Mouse (Mus musculus) naive thymus-derived CD4-positive, alpha-beta T cell, adult 2 months (primary cell): ENCODE measurements around the gene Rgs6.

Experiments used
- DNase-seq: peaks from one replicate; pipeline ENCODE4 v3.0.0-alpha.2; 2011; ENCODE audit warnings: low read depth

The Rgs6 gene

DNA sequence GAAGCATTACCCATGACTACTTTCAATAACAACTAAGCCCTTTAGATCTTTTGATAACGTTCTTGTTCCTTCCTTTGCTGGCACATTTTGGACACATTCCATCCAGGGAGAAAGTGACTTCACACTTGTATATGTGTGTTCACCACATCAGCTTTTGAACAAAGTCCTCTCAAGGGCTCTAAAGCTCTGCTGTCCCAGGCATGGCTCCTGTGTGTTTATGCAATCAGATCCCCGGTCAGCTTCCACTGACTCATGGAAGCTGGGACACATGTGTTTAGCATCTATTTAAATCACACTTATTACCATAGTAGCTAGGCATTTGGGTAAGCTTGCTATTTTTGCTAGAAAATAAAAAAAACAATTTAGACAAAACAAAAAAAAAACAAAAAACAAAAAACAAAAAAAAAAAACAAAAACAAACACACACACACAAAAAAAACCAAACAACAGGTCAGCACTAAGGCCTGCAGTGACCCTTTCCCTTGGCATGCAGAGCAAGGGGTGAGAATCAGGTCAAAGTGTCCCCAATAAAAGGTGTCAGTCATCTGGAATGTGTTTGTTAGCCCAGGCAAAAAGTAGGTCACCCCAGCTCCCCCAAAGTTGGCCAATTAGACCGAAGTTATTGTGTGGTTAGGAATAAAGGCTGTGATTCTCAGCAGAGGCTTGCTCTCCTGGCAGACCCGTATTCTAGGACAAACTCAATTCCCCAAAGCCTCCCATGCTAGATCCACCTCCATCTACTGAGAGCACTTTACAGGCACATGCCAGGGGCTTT is 267.4 kb downstream of the Rgs6 start:
- DNase-seq, result no peak

DNA sequence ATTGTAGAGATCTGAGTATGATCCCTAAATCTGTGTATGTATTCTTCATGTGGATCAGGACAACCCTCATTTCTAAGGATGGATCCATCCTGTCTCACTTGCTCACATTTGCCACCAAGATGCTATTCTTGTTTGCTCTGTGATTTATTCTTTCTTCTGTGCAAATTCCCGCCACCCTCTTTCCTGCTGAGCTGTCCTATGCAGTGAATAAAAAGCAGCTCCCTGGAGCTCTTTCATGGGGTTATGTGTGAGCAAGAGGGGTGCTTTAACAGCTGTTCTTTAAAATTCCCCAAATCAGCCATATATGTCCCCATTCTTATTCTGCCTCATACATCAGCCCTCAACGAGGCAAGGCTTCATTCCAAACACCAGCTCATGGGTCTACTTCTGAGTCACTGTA is 277.6 kb downstream of the Rgs6 start:
- DNase-seq, result no peak

DNA sequence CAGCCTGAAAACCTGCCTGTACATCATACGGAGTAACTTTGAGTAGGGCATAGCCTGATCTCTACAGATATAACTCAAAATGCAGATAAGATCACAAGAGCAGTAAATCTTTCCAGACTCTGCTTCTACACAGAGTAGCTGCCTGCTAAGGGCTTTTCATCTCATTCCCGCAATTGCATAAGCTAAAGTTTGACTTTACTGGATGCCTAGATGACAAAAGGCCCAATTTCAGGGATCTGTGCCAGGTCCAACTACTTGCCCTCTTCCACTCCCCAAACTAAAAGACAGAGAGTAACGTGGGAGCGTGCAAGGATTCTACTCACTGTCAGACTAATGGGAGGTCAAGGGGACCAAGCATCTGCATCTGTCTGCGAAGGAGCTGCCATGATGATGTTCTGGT is 292.6 kb downstream of the Rgs6 start:
- no peak for DNase-seq

DNA sequence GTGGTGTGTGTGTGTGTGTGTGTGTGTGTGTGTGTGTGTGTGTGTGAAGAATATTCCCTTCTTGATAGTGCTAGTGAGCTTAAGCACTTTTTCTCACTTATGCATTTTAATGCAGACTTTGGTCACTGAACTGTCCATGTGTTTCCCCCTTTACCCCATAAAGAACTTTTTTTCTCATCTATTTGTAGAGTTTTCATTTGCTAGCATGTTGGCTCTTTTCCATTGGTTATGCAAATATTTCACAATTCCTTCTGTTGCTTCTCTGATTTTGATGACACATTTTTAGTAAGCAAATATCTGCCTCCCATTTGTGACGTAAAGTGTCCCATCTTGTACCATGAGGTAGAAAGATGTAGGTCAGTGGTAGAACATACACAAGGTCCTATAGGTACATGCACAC is 295.0 kb downstream of the Rgs6 start:
- no peak for DNase-seq

DNA sequence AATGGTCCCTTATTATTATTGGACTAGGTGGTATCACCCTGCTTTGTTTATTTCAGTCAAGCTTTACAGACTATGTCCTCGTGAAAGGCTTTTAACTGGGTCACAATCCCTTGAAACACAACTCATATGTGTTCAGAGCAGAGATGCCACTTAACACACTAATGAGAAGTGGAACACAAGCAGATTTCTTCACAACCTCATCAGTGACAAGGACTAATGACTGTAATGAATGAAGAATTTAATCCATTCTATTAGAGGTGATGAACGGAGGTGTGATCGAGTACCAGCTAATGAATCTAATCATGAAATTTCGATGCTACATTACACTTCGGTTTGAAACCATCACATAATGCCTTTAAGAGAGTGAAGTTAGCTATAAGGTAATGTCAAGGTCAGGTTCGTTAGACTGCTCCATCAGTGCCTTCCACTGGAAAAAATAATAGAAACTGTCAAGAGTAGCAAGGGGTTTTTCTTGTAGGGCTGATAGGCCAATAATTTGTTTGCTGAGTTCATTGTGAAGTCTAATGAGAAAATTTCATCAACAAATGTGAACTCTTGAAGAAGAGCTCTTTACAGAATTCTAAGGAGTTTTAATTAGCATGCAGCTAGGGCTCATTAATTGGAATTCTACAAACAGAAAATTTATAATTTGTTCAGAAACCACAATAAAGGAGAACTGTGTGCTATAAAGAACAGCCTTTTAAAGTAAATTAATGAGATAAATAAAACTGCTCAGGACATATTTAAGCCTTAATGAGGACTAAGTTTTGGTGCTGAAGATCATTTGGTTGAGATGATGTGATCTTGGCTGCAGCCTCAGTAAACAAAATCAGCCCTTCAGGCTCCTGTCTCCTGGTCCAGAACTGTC is 307.1 kb downstream of the Rgs6 start:
- DNase-seq, result no peak

DNA sequence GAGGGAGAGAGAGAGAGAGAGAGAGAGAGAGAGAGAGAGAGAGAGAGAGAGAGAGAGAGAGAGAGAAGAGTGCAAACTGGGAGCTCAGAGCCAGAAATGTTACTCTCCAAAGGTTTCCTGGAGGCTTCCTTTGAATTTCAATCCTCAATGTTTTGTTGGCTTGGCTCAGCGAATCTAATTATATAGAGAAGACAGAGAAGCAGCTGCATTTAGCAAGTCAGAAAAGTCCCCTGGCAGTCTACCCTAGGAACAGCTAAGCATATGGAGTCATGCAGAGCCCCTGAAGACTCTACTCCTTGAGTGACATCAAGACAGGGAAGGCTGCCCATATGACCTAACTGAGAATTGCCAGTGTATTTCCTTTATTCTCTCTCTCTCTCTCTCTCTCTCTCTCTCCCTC is 317.7 kb downstream of the Rgs6 start:
- DNase-seq, result no peak

DNA sequence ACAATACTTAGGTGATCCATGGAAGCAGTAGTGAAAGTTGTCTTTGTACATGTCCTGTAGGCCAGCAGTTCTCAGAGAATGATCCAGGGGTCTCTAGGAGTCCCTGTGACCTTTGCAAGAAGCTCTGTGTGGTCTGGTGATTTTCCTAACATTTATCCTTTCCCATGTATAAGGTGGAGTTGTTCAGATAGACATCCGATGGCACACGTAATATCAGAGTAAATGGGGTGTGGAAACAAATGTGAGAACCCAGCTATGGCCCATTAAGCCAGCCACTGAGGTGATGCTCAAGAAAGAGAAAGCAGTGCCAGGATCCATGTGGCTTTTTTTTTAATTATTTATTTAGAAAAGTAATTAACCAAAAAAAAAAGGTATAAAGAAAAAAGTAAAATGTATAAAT is 322.8 kb downstream of the Rgs6 start:
- no peak for DNase-seq

DNA sequence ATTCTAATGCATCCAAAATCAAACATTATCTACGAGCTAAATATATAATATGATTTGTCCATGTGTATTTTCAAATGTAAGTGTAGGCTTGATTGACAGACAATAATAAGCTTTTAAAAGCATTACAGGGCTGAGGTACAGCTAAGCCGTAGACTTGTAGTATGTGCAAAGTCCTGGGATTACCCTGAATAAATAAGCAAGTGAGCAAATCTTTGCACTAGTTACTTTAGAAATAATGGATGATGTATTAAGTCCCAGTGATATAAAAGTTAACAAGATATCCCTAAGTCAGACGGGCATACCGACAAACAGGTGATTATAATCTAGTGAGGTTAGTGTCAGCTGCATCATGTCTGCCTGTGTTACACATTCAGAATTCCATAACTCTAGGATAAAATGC is 326.0 kb downstream of the Rgs6 start:
- no peak for DNase-seq

DNA sequence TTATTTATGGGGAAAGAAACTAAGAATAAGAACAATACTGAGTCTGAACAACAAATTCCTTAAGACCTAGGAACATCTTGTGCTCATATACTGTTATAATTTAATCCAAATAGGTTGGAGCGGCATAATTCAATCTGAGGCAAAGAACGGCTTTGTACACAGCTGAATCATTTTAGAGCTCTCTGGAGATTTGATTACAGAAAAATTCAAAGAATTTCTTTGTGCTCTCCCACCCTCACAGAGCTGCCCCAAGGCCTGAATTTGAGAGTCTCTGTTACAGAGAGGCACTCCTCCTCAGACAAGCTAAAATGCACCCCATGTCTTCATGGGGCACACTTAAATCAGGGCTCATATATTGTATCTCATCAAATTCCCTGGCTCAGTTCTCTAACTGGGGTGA is 332.1 kb downstream of the Rgs6 start:
- no peak for DNase-seq

DNA sequence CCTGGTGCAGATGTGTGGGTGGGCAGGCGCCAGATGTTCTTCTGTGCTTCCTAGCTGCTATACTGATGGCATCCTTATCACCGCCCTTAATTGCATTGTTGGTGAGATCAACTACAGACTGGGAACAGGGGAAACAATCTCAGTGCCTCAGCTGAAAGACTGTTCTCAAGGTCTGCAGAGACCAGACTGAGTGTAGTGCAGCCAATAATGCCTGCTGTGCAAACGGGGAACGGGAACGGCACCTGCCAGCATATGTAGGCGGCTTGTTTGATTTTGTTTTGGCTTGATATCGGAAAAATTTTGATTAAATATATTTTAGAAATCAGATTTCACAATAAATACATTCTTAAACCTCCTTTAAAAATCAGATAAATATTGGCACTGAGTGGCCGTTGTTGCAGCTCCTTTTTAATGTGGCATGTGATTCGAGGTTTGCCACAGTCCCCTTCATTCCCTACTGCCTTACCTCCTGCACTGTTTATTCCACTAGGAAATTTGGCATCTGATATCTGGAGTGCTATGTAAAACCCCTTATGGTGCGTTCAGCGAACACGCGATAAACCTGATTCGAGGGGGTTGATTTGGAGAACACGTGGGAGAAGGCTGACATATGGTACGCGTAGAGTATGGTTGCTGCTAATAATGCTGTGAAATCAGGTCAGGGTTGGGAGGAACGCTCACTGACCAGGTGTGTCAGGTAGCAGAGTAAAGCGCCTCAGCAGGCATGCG is 333.4 kb downstream of the Rgs6 start:
- DNase-seq, result no peak

DNA sequence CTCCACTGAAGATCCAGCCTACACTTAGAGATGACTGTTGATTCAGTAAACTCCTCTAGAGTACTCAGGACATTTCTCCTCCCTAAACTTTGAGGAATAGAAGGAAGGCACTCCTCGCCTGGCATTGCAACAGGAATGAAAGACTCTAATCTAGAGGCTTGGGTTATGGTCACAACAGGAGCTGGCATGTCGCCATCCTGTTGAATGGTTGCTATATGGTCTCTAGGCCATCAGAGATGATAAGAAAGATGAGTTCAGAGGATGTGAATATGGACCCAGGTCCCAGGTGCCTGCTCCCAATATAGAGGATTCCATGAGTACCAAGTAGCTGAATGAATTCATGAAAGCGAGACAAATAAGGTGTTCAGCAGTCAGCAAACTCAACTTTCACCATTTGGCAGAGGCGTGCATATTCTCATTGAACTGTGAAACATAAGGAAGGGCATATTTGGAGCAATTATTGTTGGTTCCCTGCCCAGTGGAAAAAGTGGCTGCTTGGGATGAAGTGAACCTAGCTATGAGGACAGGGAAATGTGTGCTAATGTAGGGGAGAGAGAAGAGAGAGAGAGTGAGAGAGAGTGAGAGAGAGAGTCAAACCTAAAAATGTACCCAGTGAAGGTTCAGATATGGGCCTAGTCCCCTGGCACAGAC is 334.9 kb downstream of the Rgs6 start:
- no peak for DNase-seq

DNA sequence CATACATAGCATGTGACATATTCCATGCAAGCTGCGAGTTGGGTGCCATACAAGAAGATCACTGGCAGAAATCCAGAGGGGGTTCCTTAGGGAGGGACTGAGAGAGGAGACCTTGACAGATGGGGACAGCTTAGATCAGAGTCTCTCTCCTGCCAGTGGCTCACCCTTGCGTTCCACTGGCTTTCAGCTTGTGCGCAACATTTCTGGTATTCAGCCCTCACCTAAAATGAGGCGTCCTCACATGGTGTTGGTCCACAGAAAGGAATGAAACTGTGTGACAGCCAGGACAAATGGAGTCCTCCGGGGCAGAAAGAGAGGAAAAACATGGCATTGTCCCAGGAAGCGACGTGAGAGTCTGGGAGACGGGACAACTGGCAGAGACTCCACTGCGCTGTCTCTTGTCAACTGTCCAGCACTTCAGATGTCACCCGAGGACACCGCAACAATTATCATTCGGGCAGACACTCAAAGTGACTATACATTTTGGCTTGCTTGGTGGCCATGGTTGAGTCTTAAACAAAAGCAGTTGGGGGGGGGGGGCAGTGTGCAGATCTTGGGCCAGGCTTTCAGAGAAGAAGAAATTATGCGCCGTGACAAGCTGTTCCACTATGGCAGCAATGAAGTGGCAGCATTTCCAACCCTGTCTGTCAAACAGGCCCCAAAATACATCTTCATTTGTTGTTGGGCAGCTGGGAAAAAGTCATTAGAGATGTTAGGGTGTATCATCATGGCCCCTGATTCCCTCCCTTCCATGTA is 344.8 kb downstream of the Rgs6 start:
- DNase-seq, result no peak

DNA sequence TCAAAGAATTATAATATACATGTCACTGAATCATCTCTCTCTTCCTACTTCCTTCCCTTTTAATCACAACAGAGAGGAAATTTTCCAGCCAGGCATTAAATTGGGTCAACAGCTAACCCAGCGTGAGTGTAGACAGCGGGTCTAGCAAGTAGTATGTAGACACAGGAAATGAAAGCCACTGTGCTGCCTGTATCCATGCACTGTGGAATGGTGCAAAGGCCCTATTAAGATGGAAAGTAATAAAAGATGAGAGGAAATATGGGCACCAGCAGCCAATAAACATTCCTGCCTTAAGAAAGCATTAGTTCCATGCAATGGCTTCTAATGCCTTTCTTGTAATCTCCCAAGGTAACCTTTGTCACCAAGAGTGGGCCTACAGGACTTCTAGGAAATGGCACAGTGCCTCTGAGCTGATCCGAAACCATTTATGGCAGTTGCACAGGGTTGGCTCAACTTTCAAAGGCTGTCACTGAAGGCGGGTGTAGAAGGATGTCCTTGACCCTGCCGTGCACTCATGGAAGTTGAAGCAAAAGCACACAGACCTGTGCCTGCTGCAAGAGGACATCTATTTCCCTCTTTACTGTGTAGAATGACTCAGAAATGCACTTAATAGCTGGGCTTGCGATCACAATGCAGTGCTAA is 347.1 kb downstream of the Rgs6 start:
- DNase-seq, result no peak

DNA sequence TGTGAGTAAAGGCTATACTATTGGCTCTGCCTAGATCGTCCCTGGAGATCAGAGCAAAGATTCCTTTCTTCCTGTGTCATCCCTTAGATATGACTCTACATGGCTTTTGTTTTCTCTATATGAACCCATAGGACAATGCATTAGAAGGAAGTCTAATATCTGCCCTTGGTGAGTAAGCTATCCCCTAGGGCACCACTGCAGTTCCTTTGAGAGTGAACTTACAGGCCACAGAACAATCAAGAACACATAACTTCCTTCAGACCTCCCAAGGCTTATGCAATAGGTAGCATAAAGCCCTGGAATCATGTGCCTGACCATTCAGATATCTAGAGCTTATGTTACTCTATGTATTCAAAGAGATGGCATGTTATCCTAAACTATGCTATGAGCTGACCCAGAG is 347.7 kb downstream of the Rgs6 start:
- no peak for DNase-seq

DNA sequence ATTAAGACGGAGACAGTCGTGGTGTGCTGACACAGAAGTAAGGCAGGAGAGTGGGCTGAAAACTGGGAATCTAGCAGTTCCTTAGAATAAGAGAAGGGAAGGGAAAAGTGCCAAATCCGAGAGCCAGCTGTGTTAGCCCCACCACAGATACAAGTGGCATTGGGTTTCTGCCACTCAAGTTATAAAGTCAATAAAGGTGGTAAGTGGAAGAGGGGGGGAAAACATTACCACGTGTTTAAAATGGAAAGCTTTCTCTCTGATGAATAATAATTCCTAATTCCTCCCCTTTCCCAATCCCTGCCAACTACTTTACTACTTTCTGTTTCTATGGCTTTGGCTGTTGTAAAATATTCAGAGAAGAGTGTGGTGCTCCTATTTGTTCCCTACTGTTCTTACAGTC is 352.4 kb downstream of the Rgs6 start:
- DNase-seq, result no peak

DNA sequence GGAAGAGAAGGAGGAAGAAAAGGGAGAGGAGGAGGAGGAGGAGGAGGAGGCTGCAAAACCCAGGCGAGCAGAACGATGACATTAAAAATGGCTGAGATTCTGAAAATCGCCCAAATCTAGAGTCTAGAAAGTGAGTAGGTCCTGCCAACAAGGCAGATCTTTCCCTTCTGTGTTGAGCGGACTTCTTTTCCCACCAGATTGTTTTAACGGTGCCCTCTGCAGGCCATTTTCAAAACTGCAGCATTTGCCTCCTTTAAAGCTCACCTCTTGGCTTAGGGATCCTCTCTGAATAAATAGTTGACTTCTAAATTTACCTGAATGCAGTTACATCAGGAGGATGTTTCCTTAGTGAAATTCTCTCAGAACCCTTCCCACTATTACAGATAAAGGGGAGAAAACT is 358.4 kb downstream of the Rgs6 start:
- peak; percentile 34 for DNase-seq

DNA sequence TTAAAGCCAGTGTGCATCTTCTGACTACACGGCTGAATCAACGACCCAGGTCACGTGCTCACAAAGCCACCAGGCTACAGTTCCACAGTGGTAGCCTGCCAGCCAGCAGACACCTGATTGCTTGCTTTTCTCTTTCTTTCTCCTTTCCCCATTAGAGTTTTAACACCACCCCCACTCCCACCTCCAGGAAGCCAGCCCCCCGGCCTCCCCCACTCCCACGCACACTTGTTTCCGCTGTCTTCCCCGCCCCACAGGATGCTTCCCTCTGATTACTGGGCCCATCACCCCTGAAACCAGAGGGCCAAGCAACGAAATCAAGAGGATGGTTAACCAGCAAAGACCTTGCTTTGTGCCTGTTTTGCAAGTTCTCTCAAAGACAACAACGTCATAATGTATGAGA is 373.0 kb downstream of the Rgs6 start:
- no peak for DNase-seq

DNA sequence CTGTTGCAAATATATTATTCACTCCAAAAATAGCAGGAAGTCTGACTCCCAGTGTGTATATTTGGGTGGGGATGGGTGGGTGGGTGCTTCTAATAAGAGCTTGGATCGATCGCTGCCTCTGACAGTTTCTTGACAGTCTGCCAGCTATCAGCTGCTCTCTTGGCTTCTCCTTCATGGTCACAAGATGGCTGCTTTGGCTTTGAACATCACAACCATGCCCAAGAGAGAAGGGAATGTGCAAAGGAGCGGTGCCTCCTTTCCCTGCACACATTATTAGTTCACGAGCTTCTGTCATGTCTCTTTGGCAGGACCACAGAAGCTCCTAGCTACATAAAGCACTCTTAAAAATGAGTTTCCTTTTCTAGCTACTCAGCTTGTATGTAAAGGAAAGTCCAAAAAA is 373.8 kb downstream of the Rgs6 start:
- DNase-seq, result no peak

DNA sequence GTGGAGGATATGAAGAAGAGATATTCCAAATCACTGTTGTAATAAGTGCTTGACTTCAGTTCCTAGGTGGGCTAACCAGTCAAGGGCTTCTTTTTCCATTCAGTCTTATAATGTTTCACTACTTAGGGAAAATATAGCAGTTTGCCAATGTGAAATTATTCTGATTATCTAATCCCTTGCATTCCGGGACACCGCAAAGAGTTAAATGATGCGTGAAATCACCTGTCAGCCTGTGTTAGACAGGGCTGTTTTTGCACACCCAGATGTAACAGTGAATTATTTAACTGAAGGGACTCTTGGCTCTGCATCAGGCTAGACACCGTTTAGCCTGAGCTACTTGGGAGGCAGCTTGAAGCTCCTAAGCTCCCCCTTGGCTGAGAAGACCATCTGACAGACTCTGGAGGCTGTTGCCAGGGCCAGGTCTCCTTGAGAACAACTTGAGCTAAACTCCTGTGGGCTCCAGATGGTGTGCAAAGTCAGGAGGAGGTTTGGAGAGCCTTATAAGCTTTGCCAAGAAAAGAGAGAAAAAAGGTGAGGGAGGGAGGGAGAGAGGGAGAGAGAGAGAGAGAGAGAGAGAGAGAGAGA is 382.5 kb downstream of the Rgs6 start:
- DNase-seq, result no peak

DNA sequence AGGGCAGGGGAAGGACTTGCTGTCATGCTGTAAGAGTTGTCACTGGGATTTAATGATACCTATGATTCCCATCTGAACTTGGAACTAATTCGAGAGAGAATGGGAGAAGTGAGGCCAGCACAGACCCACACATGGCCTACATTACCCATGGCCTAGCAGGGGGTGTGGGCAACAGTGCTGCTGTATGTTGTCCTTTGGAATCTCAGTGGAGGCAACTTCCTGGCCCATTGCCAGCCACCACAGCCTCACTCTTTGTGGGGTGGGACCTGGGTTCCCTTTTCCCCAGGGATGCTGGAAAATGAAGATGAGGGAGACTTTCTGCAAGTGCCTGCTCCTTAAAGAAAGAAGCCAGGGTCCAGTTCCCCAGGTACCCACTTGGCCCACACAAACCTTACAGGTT is 383.1 kb downstream of the Rgs6 start:
- no peak for DNase-seq

DNA sequence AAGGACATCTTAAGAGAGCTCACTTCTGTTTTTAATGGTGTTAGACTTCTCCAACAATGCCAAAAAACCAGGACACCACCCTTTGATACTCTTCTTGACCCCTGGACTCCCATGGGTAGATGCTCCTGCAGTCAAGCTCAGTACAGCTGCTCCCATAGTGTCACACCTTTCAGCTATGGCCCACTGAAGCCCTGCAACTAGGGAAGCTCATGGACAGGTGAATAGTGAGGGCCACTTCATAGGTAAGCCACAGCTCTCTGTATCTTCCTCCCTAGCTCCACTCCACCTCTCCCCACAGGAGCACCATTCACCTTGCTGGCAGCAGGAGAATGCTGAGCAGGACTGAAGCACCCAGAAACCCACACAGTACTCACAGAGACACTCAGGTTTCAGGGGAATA is 384.6 kb downstream of the Rgs6 start:
- no peak for DNase-seq
